Mouse (Mus musculus) kidney, adult 11 months (tissue): ENCODE results near the gene Ipo5.
A peak's percentile ranks its signal among the peaks of the same experiment; 100 is the strongest.

Experiments
- DNase-seq: peaks from one replicate; pipeline ENCODE4 v3.0.0; 2022

Ipo5 gene

GRCm38 (mm10) chr14:120910733-120911324 lies at the start of gene Ipo5:
Ipo5 (plus strand) TSS chr14:120911224.
- DNase-seq, result peak; percentile 96

DNA sequence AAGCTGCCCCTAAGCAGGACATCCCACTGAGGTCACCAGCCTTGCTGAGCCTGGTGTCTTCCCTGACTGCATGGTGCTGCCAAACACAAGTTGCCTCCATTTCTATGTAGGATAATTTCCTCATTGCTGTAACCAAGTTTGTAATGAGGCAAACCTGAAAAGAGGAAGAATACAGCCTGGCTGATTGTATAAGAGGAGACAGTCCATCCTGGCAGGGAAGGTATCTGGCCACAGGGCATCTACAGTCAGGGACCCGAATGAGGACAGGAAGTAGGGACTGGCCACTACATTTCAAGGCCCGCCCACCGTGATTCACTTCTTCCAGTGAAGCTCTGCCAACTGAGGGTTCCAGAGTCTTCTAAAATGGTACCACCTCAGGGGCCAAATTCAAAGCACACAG lies 47.8 kb upstream of the Ipo5 start:
- DNase-seq, result no peak

GRCm38 (mm10) chr14:120864896-120865295 lies 46.1 kb upstream of the Ipo5 start:
- no peak for DNase-seq

- no peak for DNase-seq
Measured at GRCm38 (mm10) chr14:120866573-120866972, 44.5 kb upstream of the Ipo5 start.

- no peak for DNase-seq
Measured at GRCm38 (mm10) chr14:120867121-120867520, 43.9 kb upstream of the Ipo5 start.

DNA sequence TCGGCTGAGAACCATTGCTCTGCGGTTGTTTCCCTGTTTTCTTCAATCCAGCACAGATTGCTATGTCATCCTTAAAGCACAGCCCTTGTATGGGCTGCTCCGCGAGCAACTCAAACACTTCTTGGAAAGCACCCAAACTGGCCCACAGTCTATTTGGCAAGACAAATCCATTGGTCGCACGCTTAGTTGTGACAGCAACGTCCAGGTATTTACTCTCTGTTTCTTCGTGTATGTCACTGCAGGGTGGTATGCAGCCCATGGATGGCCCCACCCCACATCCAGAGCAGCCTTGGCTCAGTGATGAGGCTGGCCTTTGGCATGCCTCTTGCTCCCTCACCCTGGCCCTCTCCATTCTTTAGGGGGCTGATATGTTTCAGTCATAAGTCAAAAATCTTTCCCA lies 42.5 kb upstream of the Ipo5 start:
- DNase-seq, result no peak

- no peak for DNase-seq
Measured at GRCm38 (mm10) chr14:120870736-120871135, 40.3 kb upstream of the Ipo5 start.

DNA sequence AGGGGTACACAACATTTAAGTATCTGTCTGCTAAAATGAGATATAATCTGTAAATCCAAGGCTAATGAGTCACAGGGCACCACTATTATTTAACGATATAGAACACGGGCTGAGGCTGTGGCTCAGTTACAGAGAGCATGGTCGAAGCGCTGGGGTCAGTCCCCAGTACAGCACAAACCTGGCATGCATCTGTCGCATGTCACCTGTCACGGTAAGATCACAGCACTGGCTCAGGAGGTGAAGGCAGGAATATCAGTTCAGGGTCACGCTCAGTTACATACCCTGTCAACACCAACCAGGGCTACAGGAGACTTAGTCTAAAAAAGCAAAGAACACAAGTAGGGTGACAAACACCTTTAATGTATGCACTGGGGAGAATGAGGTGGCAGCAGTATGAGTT lies 36.6 kb upstream of the Ipo5 start:
- DNase-seq, result no peak

DNA sequence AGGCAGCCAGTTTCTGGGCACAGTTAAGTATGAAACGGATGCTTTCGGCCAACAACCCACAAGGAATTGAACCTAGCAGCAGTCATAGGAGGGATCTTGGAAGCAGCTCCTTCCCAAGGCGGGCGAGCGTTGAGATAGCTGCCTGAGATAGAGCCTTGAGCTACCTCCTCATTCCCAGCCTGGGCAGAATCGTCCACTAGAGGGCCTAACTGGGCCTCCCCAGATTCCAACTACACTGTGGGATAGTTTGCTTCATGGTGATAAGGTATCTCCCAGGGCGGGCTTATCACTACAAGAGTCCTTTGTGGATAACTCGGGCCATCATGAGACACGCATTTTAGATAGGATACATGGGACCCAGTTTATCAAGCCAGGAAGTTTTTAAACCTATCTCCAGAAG lies 35.9 kb upstream of the Ipo5 start:
- DNase-seq, result no peak

DNA sequence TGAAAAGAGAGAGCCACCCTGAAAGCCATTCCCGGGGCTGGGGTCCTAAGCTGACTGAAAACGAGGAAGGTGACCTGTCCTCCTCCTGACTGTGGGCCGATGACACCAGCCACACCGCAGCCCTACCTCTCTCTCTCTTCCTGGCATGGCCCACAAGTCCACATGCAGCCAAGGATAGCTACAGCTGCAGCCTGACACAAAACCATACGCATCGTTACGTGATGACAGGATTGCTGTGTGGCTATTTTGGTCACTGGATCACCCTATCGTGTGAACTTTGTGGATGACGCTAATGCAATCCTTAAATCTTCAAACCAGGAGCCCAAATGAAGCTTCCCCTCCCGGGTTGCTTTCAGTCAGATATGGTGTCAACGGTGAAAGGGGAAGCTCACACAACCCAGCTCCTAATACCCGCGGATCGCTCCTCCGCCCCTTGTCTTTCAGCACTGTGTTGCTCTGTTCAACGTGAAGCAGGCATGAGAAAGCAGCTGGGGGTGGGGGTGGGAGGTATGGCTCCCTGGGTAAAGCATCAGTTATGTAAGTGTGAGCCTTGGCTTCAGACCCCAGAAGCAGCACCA lies 35.1 kb upstream of the Ipo5 start:
- DNase-seq, result no peak

DNA sequence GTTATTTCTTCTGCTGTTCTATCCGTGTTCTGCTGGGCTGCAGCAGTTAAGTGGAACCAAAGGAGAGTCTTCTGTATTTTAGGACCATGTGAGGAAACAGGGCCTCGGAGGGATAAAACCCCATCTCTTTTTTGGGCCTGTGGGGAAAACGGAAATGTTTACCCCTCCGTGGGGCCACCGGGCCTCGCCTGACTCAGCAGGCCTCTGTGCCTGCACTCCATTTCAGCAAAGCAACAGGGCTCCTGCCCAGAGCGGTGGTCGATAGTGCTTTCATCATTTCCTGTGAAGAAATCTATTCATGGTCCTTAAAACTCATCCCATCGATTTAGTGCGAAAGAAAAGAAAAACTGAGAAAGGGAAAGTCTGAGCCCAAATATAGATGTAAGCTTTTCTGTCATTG lies 33.9 kb upstream of the Ipo5 start:
- DNase-seq, result no peak

- no peak for DNase-seq
Measured at GRCm38 (mm10) chr14:120879026-120879425, 32.0 kb upstream of the Ipo5 start.

- DNase-seq, result no peak
Measured at GRCm38 (mm10) chr14:120880601-120881000, 30.4 kb upstream of the Ipo5 start.

DNA sequence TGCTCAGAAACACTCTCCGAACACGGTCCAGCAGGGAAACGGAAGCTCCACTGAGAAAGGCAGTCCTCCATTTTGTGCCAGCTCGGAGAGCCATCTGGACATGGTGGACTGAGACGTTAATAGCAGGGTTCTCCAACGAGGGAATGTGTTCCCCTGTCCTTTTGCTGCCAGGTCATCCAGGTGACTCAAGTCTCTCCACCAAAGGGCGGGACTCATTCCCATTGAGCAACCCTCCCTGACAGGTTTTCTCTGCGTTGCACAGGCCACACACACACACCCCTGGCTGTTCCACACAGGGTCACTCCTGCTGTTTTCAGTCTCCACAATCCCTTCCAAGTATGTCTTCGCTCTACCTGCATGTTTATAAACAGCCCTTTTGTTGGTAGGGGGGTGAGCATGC lies 30.0 kb upstream of the Ipo5 start:
- DNase-seq, result no peak

- no peak for DNase-seq
Measured at GRCm38 (mm10) chr14:120888681-120889080, 22.3 kb upstream of the Ipo5 start.

DNA sequence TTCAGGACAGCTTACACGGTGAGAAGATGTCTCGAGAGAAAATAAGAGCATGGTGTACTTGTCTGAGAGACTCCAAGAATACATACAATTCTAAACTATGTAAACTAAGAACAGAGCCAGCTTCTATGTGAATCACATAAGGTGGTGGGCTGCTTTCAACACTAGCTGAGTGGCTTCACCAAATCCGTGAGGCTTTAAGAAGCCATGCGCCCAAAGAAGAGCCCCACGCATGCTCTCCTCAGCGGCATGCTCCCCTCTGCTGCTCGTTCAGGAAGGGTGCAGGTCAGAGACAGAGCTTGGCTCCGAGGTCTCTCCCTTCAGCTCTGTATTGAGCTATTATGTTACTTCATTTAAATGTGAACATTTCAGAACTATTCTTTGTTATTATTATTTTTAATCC lies 18.7 kb upstream of the Ipo5 start:
- no peak for DNase-seq

GRCm38 (mm10) chr14:120896613-120897012 lies 14.4 kb upstream of the Ipo5 start:
- no peak for DNase-seq

DNA sequence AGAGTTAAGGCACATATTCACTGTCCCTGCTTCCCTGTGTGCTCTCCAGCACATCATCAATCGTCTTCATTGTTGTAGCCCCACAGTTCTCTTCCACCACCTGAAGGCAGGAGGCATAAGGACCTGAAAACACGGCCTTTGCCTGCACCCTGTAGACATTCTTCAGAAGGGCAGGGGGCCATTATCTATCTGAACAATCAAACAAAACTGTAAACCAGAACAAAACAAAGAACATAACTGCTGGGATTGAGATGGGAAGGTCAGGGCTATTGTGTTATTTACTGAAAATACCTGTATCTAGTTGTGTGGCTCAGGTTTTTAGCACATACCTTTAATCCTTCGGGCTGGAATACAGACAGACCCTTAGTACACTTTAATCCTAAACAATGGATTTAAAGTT lies 12.1 kb upstream of the Ipo5 start:
- no peak for DNase-seq

DNA sequence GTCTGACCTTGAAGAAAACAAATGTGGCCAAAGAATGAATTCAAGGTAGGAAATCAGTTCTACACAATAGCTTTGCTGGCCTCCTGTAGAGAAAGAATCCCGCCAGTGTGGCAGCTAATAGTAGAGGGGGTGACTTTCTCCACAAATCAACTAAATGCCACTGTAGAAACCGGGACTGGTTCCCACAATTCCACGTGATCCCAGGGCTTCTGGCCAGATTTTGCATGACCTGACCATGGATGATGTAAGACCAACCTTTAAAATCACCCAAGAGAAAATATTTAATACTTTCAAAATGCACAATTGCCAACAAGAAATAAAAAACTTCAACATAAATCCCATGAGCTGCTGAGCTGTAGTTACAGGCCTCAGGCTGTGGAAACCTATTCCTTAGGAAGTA lies 1.6 kb upstream of the Ipo5 start:
- DNase-seq, result peak; percentile 71

- no peak for DNase-seq
Measured at GRCm38 (mm10) chr14:120910320-120910719, 704 bp upstream of the Ipo5 start.

- no peak for DNase-seq
Measured at GRCm38 (mm10) chr14:120911388-120911901, 421 bp downstream of the Ipo5 start.

DNA sequence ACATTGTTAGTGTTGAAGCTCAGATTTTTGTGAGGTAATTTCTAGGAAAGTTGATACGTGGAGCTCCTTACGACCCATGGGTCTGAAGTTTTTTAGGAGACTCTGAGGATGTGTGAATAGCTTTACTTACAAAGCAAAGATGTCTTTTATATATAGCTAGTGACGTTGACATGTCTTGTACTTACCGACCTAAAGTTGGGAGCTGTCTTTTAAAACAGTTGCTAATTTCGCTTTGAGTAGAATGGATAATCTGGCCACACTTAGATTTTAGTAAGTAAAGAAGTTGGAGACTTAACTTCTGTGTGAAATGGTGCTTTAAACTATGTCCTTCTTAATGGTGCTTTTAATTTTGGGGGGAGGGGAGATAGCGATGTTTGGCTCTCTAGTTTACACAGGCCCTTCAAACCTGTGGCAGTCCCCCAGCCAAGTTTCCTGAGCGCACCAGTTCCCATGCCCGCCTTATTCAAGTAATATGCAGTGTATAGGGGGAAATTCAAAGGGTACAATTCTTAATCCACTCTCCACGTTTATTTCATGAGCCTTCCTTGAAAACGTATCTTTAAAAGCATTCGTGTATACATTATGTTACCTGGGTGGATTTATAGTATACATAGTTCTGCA lies 1.2 kb downstream of the Ipo5 start:
- DNase-seq, result no peak

GRCm38 (mm10) chr14:120912916-120913315 lies 1.9 kb downstream of the Ipo5 start:
- no peak for DNase-seq

GRCm38 (mm10) chr14:120921805-120922204 lies 10.8 kb downstream of the Ipo5 start:
- DNase-seq, result no peak

DNA sequence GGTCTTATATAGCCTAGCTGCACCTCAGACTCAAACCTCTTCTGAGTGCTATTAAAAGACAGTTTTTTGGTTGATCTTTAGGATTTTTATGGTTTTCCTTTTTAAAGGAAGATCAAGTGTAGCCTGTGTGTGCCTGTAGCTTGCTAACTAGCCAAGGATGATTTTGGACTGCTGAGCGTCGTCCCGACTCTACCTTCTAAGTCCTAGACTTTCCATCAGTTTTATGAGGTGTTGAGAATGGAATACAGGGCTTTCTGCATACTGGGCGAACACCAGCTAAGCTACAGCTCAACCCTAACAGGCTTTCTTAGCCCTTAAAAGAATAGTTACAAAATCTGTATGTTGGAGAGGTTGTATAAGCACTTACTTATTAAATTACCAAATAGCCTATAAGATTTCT lies 13.0 kb downstream of the Ipo5 start:
- no peak for DNase-seq
